Mouse (Mus musculus): ENCODE data around the gene Nfam1.
"Not testable (repeated sequence)": the region's sequence is repeated elsewhere in the genome, so short reads cannot be mapped to it uniquely, and the experiment has no call there.

The Nfam1 gene

DNA sequence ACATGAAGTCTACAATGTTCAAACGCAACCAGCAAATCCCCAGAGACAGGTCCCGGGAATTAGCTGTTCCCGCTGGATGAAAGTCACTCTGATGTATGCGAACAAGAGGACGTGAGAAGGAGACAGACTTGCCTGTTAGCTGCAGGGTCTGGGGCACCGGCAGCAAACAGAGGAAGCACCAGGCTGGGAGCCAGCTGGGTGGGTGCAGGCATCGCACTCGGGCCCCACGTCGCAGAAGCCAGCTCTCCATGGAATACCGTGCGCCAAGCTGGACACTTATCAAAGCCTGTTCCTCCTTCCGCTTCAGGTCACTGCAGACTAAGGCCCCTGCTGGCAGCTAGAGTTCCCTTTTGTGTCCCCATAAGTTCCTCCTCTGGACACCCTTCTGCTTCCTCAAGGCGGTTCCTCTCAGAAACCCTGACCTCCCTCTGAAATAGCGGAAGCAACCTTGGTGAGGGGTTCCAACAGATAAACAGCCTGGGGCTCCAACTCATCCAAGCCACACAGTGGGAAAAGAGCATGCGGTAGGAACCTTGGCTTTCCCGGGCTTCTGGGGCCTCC lies at the start of gene Nfam1:
TSS of gene Nfam1 (minus strand) at position 326 of the 561 bp plus-strand sequence.
- no peak for DNase-seq (ENCODE audit: low spot score in 2 of 2)

DNA sequence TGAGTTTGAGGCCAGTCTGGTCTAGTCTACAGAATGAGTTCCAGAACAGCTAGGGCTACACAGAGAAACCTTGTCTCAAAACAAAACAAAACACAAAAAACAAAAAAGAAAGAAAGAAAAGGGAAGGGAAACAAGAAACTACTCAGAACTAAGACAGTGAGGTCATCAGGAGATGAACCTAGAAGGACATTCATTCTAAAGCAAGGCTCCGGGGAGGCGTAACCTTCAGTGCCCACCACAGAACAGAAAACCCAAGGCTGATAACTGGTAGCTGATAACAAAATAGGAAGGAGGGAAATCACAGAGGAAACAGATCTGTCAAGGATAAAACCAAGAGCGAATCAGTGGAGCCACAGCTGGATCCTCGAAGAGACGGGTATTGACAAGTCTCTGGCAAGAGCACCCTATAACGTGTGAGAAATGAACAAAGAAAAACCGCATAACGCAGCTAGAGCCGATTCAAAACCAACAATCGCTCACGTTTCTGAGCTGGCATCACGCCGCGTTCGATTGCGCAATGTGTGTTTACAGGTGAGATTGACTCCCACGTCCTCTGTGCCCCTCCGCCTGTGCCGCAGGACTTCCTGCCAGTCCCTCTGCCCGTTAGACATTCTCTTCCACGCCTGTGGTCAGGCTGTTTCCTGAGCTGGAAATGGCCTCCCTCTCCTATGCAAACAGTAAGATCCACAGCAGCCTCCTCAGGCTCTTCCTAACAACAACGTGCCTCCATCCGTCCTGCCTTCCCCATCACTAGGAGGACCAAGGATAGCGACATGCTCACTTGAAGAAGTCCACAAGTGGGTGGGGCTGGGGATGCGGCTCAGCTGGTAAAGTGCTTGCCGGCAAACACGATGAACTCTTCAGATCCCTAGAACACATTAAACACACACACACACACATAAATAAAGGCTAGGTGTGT lies 42.8 kb upstream of the Nfam1 start:
- DNase-seq (ENCODE audit: low spot score in 2 of 2) = no peak

DNA sequence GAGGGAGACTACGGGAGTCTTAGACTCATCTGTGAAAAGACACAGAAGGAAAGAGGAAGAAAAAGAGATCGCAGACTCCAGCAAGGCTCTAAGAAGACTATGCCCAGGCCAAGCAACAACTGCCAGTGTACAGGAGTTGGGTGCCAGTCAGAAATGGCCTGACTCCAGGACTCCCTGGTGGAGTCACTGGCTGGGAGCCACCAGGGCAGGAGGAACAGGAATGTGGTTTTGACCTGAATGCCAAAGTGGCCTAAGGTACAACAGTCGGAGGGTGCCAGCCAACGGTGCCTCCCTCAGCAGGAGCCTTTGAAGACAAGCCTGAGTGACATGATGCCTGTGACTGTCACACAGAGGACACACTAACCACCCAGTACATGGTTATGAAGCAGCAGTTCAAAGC lies 41.1 kb upstream of the Nfam1 start:
- DNase-seq (ENCODE audit: low spot score in 2 of 2) = no peak

DNA sequence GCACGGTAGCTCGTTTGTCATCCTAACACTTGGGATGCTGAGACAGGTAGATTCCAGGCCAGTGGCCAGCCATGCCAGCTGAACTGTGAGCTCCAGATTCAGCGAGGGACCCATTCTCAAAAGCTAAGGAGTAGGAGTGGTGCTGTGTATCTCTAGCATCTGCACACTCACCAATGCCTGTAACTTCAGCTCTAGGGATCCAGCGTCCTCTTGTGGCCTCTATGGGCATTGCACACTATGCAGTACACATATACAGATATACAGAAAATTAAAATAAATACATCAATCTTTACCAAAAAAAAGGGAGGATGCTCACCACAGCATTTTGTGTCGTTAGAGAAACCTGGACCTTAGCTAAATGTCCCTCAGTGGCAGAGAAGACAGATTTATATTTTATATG lies 38.6 kb upstream of the Nfam1 start:
- no peak for DNase-seq (ENCODE audit: low spot score in 2 of 2)

DNA sequence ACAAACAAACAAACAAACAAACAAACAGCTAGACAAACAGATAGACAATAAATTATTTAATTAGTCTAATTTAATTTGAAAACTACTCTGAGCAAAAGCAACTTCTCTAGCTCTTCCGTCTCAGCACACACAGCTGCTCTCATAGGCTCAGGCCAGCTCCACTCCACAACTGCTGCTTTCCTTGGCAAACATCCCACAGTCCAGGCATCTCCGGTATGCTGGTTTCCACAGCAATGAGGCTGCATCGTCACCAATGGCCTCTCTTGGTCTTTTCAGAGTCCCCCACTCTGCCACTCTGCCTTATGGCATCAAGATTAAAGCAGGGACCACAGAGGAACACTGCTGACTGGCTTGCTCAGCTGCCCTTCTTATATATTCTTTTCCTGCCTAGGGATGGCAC lies 37.8 kb upstream of the Nfam1 start:
- no peak for DNase-seq (ENCODE audit: low spot score in 2 of 2)

DNA sequence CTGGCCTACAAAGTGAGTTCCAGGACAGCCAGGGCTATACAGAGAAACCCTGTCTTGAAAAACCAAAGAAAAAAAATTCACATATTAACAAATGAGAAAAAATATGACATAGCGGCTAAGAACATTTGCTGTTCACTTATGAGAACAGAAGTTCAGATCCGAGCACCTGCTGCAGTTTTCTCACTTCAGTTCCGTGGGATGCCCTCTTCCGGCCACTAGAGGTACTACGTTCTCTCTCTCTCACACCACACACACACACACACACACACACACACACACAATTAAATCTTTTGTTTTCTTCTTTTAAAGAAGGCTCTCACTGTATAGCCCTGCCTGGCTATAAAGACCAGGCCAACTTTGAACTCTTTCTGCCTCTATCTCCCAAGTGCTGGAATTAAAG lies 35.2 kb upstream of the Nfam1 start:
- DNase-seq (ENCODE audit: low spot score in 2 of 2) = no peak

DNA sequence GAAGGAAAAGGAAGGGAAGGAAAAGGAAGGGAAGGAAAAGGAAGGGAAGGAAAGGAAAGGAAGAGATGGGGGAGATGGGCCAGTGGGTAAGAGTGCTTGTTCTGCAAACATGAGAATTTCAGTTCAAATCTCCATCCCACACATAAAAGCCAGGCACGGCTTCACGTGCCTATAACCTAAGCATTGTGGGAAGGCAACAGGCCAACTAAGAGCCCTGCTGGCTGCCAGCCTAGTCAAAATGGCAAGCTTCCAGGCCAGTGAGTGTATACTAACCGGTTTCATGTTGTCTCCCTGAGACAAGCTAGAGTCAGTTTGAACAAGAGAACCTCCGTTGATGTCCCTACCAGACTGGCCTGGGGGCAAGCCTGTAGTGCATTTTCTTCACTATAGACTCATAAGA lies 32.4 kb upstream of the Nfam1 start:
- DNase-seq (ENCODE audit: low spot score in 2 of 2) = peak in 1 of 2 experiments; percentile 45

DNA sequence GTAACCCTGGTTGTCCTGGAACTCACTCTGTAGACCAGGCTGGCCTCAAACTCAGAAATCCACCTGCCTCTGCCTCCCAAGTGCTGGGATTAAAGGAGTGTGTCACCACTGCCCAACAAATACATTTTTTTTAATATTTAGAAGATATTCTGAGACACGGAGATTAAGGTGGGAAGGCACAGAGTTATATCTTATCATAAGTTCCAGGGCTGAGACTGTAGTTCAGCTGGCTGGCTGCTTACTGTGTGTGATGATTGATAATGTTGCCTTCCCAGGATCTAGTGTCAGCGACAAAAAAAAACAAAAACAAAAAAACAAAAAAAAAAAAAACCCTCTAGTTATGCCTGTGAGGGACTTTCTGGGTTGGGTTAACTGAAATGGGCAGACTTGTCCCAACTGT lies 29.5 kb upstream of the Nfam1 start:
- not testable (repeated sequence) for DNase-seq (ENCODE audit: low spot score in 2 of 2)

DNA sequence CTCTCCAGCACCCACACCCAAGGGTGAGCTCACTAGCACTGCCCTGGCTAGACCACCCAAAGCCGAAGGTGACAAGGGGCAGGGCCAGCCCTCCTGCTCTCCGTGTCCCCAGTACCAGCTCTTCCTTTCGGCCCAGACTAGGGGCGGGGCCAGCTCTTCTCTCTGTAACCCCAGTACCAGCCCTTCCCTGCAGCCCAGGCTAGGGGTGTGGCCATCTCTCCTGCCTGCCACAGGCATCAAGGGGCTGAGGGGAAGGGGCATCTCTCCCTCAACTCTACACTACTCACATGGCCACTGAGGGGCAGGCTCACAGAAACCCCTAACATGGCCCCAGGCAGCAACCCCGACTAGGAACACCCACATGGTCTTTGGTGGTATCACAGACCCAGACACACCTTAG lies 28.6 kb upstream of the Nfam1 start:
- no peak for DNase-seq (ENCODE audit: low spot score in 2 of 2)

DNA sequence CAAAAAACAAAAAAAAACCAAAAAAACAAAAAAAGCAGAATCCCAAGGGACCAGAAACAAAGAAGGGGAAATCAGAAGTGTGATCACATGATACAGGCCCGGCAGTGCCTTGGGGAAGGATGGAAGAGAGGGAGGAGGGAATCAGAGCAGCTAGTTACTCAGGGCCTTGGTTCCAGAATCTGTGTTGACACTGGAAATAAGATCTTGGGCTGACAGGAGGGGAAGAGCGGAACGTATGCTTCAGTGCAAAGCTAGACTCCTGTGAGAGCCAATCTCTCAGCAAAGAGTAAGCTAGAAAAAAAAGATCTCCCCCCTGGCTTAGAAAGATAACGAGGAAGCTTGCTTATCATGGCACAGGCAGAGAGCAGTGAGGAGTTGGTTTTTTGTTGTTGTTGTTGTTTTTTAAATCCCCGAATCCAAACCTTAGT lies 26.1 kb upstream of the Nfam1 start:
- no peak for DNase-seq (ENCODE audit: low spot score in 2 of 2)

DNA sequence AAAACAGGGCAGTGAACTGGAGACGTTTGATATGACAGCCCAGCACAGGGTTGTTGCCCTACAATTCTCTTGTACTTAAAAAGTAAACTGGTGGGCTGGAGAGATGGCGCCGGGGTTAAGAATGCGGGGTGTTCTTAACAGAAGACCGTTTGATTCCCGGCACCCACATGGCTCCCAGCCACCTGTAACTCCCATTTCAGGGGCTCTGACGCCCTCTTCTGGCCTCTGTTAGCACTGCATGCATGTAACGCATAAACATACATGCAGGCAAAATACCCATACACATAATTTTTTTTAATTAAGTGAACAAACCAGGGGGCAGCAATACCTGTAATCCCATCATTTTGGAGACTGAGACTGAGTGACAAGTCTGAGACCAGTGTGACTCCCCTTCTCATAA lies 24.4 kb upstream of the Nfam1 start:
- DNase-seq (ENCODE audit: low spot score in 2 of 2) = no peak

DNA sequence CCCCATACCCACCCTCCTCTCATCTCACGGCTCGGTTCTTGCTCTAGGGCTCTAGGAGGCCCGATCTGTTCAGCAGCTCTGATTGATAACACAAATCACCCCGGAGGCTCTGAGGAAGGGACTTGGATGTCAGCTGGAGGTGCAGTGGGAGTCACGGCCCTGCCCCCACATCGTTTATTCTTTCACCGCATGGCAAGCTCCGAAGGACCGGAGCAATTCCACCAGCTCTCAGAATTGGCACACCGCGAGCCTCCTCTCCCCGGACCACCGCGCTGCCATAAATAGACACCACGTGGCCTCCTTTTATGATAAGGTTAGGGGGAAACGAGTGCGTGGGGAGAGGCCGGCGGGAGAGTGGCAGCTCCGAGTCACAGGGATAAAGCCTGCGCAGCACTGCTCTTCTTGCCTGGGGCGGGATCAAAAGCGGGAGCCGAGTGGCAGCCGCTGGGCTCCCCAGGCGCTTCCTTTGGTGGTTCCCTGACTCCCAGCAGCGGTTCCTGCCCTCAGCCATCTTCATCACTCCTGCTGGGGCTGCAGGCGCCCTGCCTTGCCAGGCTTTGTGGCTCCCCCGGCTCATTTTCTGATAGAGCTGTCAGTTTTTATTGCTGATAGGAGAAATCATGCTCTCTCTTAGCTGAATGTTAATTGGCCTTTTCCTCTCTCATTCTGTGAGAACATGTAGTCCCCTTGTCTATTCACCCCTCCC lies 23.4 kb upstream of the Nfam1 start:
- DNase-seq (ENCODE audit: low spot score in 2 of 2) = no peak

DNA sequence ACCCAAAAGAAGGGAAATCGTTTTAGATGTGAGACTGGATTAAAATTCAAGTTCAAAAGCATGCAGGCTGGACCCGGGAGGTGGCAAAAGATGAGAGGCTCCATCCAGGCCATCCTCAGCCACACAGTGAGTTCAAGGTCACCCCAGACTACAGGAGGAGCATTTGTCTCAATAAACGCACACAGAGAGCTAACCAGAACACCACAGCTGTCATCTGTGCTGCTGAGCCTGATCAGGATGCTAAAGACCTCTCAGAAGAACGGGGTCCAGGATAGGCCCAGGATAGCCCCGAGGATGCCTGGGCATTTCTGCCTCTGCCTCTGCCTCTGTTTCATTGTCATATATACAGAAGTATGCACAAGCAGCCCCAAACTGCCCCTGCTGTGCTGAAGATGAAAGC lies 22.5 kb upstream of the Nfam1 start:
- DNase-seq (ENCODE audit: low spot score in 2 of 2) = no peak

DNA sequence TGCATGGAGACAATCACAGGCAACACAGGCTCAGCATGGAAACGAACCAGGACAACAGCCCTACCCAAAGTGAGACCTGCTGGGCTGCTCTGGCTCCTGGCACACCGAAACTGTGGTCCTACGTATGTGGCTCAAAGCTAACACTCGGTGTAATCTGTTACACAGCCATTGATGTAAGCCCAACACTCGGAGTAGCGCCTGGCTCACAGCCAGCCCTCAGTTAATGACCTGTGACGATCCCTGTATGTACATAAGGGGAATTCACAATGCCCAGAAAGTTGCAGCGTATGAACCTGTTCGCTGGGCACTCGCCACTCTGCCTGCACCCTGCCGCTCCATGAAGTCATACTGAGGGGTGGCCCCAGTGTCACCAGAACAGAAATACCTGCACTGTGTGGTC lies 20.2 kb upstream of the Nfam1 start:
- DNase-seq (ENCODE audit: low spot score in 2 of 2) = no peak

DNA sequence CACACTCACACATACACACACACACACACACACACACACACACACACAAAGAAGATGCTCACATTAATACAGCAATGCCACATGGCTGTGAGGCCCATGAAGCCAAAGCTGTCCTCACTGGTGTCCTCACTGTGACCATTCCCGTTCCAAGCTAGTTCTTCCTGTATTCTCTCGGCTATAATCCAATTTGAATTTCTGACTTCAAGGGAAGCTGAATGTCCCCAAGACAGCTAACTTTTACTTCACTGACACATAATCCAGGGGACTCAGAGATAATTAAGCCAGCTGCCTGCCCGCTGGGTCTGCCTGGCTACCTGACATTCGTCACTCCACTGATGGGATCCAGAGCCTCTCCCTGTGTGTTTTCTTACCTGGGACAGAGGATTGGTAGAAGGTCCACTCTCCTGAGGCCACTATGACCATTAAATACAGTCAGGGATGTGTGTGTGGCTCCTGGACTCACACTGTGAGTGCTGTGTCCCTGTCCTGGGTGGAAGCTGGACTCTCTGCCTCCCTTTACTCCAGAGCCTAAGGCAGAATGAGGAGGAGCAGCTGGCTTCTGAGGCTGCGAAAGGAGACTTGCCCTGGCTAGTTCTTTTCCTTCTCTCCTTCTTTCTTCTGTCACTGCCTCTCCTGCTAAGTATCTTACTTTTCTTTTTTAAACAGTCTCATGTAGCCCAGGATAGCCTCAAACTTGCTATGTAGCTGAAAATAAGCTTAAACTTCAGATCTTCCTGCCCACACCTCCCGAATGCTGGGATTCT lies 19.4 kb upstream of the Nfam1 start:
- no peak for DNase-seq (ENCODE audit: low spot score in 2 of 2)

DNA sequence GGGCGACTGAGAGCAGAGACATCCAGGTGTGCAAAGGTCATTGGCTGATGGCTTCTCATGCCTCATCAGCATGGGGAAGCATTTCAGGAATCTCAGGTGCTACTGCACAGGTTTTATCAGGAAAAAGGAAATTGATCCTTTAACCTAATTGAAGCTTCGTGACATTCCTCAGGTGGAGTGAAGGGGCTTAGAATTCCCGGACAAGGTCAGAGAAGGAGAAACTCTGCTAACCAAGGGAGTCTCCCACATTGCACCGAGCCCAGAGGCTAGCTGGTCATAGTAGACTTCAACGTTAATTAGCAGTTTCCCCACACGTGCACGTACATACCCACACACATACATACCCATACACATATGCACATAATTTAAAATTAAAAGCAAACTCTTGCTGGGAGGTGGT lies 13.6 kb upstream of the Nfam1 start:
- no peak for DNase-seq (ENCODE audit: low spot score in 2 of 2)

DNA sequence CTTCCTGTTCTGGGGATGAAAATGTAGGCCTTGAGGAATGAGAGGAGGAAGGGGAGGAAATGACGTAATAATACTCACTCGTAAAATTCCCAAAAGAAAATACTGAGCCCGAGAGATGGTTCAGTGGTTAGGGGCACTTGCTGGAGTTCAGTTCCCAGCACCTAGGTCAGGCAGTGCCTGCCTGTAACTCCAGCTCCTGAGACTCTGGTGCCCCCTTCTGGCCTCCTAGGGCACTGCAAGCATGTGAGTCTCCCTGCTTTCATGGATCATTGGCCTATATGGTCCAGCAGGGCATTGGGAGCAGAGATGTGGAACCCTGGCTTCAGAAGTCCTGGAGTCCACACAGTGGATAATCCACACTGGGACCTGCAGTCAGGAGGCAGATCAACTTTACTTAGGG lies 13.2 kb upstream of the Nfam1 start:
- DNase-seq (ENCODE audit: low spot score in 2 of 2) = no peak

DNA sequence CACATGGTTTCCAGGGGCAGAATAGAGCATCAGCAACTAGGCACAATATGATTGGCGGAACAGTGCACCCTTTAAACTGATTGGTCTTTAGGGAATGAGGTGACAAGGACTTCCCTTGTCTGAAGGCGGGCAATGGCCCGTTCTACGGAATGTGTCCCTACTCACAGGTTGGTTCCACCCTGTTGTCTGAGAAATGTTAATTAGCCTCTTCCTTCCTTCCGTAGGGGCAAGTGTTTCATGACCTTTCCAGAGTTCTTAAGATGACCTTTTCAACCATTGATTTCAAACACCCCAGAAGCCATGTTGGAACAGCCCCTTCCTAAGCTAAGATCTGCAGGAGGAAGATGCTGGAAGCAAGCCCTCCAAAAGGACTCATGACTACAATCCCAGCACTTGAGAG lies 12.5 kb upstream of the Nfam1 start:
- DNase-seq (ENCODE audit: low spot score in 2 of 2) = not testable (repeated sequence)

DNA sequence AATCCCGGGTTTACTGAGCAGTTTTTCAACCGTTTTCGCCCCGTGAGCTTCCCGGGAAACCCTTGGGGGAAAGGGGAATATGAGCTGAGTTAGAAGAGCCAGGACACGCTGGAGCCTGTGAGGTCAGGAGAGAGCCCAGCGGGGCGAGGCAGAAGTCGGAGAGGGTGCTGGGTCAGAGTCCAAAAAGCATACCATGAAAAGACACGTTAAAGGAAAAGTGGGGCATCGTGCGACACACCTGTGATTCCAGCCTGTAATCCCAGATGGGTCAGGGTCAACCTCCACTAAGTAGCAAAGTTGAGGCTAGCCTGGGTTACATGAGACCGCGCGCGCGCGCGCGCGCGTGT lies 10.2 kb upstream of the Nfam1 start:
- no peak for DNase-seq (ENCODE audit: low spot score in 2 of 2)

DNA sequence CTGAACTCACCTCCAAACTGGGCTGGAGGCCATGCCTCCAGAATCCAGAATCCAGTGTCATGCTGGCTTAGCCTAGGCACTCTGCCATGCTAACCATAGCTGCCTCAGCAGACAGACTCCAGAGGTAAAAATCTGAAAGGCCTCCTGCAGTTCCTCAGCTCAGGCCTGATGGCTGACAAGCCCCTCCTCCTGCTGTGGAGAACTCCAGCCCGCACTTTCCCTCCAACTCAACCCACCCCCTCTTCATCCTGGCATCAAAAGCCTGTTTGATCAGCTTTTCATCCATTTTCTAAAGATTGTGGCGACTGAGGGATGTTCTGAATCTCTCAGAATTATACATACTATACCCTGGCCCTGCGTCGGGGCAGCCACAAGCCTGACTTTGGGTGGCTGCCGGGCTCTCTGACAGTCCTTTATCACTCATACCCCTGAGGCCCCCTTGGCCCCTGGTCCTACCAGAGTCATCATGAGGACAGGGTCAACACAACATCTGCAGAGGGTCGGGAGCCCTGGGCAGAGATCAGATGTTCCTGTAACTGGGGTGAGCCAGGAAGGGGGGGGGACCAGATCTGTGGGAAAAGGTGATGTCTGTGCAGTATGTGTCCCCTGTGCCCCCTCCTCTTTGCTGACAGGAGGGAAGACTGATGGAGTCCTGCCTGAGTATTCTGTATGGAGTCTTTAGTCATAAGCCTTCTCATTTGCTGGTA lies 9.7 kb upstream of the Nfam1 start:
- no peak for DNase-seq (ENCODE audit: low spot score in 2 of 2)

DNA sequence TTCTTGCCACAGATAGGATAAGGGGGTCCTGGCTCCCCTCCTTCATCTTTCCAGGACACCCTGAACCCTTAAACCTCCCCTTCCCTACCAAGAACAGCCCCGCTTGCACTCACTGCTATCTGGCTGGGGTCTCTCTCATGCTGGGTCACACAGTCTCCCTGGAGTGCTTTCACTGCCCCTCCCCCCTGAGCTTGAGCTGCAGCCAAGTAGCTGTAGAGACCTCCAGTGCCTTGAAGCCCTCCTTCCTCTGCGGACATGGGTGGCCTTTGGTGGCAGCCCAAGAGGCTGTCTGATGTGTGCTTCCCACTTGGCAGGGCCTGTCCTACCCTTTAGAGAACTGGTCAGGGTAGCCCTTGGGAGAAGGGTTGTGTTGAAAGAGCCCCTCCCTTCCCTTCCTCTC lies 7.0 kb upstream of the Nfam1 start:
- DNase-seq (ENCODE audit: low spot score in 2 of 2) = no peak

DNA sequence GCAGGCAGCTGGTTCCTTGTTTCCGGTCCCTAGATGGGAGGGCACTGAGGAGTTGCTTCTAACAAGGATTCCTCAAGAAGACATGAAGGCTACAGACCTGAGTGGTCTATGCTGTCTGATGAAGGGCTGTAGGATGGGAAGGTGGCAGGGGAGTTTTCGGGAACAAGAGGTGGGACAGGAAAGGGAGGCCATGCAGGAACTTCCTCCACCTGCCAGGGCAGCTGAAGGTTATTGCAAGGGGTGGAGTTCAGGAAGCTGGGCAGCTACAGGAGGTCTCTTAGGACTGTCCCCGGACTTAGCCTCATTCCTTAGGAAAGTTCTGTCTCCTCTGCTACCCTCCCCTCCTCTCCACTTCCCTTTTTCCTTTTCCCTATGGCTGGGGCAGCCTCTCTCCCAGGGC lies 5.7 kb upstream of the Nfam1 start:
- no peak for DNase-seq (ENCODE audit: low spot score in 2 of 2)

Data from urinary bladder, postnatal 4 days (tissue).